Mouse (Mus musculus) CH12.LX (cell line): ENCODE measurements around the gene Shisa8. TPM values are rescaled to one million over a fixed set of nuclear protein-coding genes. Genes with fewer than 3 reads are reported as not detected.

Experiments
- DNase-seq: peaks from one replicate; pipeline ENCODE4 v3.0.0-alpha.2; 2013; ENCODE audit errors: extremely low read depth
- H3K27ac ChIP-seq: 2 replicates; pipeline ENCODE4 v1.5.1; 2012; ENCODE audit warnings: low read depth, mild to moderate bottlenecking, control low read depth, moderate library complexity; ENCODE audit not compliant: insufficient read depth
- H3K27me3 ChIP-seq: replicated peaks from 2 replicates; pipeline ENCODE3; 2012; ENCODE audit warnings: inconsistent platforms
- H3K36me3 ChIP-seq, 2 experiments: replicated peaks in 1 of 2; 2 replicates each; pipeline versions ENCODE3 to v1.6.1; 2012; ENCODE audit warnings: inconsistent platforms in 1 of 2, low read length in 1 of 2, mild to moderate bottlenecking in 1 of 2, mixed read lengths in 1 of 2, moderate library complexity in 1 of 2; ENCODE audit not compliant: control insufficient read depth in 1 of 2, insufficient read depth in 1 of 2
- H3K4me1 ChIP-seq, 2 experiments: 2 replicates each; pipeline ENCODE4 v1.6.1; 2012; ENCODE audit warnings: inconsistent platforms in 1 of 2, moderate library complexity in 1 of 2; ENCODE audit not compliant: insufficient read depth in 2 of 2, control insufficient read depth in 1 of 2
- H3K4me2 ChIP-seq: 2 replicates; pipeline ENCODE4 v1.6.1; 2012; ENCODE audit warnings: low read depth, mild to moderate bottlenecking, control low read depth; ENCODE audit not compliant: poor library complexity, insufficient read depth, severe bottlenecking
- H3K4me3 ChIP-seq, 3 experiments: fragments of 150-350 bp in 1 of 3; sonication (generic) in 1 of 3; replicated peaks in 1 of 3; 2 replicates each; pipeline versions ENCODE3 to v1.5.1; 2011 to 2012; ENCODE audit warnings: low read depth in 2 of 3, low read length in 2 of 3, mild to moderate bottlenecking in 2 of 3, moderate library complexity in 2 of 3, control low read depth in 1 of 3, improper control_type of control experiment in 1 of 3, inconsistent platforms in 1 of 3, mixed read lengths in 1 of 3; ENCODE audit not compliant: poor library complexity in 1 of 3
- H3K79me2 ChIP-seq: replicated peaks from 2 replicates; pipeline ENCODE4 v1.6.1; 2012; ENCODE audit warnings: mild to moderate bottlenecking, moderate library complexity; ENCODE audit not compliant: control insufficient read depth, poor library complexity, insufficient read depth, severe bottlenecking; ENCODE audit errors: extremely low read depth
- H3K9ac ChIP-seq: 2 replicates; pipeline ENCODE4 v1.6.1; 2012; ENCODE audit warnings: low read depth, mild to moderate bottlenecking, control low read depth, moderate library complexity; ENCODE audit not compliant: insufficient read depth
- H3K9me3 ChIP-seq: replicated peaks from 2 replicates; pipeline ENCODE3; 2012; ENCODE audit warnings: low read length, inconsistent platforms, mixed read lengths
- BHLHE40 ChIP-seq: IDR thresholded peaks from 2 replicates; pipeline ENCODE4 v1.6.1; 2011; ENCODE audit warnings: mild to moderate bottlenecking, low read depth, low read length, improper control_type of control experiment
- CHD1 ChIP-seq: IDR thresholded peaks from 2 replicates; pipeline ENCODE4 v1.6.1; 2012; ENCODE audit warnings: low read depth, low read length, improper control_type of control experiment, inconsistent platforms
- CHD2 ChIP-seq: IDR thresholded peaks from 2 replicates; pipeline ENCODE4 v1.6.1; 2011; ENCODE audit warnings: low read length, improper control_type of control experiment
- CTCF ChIP-seq, 2 experiments: IDR thresholded peaks in 1 of 2; conservative IDR thresholded peaks in 1 of 2; 2 replicates each; pipeline ENCODE4 v1.5.1; 2011 to 2012; ENCODE audit warnings: low read depth in 2 of 2, low read length in 2 of 2, improper control_type of control experiment in 1 of 2, inconsistent platforms in 1 of 2, mild to moderate bottlenecking in 1 of 2, moderate library complexity in 1 of 2
- E2F4 ChIP-seq: IDR thresholded peaks from 2 replicates; pipeline ENCODE4 v1.6.1; 2011; ENCODE audit warnings: low read depth, low read length, improper control_type of control experiment; ENCODE audit not compliant: insufficient replicate concordance
- ELF1 ChIP-seq: IDR thresholded peaks from 2 replicates; pipeline ENCODE4 v1.6.1; 2014; ENCODE audit warnings: low read depth, mild to moderate bottlenecking, inconsistent platforms, low read length, improper control_type of control experiment
- EP300 ChIP-seq: IDR thresholded peaks from 2 replicates; pipeline ENCODE4 v1.6.1; 2011; ENCODE audit warnings: low read length, improper control_type of control experiment
- ETS1 ChIP-seq: conservative IDR thresholded peaks from 2 replicates; pipeline ENCODE4 v1.6.1; 2012; ENCODE audit warnings: low read depth, mild to moderate bottlenecking, inconsistent platforms, low read length, improper control_type of control experiment, moderate library complexity
- GABPA ChIP-seq: IDR thresholded peaks from 2 replicates; pipeline ENCODE4 v1.6.1; 2012; ENCODE audit warnings: low read depth, low read length, improper control_type of control experiment, inconsistent platforms; ENCODE audit not compliant: insufficient replicate concordance
- HCFC1 ChIP-seq: IDR thresholded peaks from 2 replicates; pipeline ENCODE4 v1.6.1; 2012; ENCODE audit warnings: low read depth, mild to moderate bottlenecking, inconsistent platforms, low read length, improper control_type of control experiment
- IRF4 ChIP-seq: IDR thresholded peaks from 2 replicates; pipeline ENCODE4 v1.6.1; 2014; ENCODE audit warnings: low read depth, mild to moderate bottlenecking, inconsistent platforms, low read length, improper control_type of control experiment
- JUN ChIP-seq: IDR thresholded peaks from 2 replicates; pipeline ENCODE4 v1.6.1; 2011; ENCODE audit warnings: low read depth, mild to moderate bottlenecking, low read length, improper control_type of control experiment, moderate library complexity; ENCODE audit not compliant: insufficient read depth
- JUND ChIP-seq: conservative IDR thresholded peaks from 2 replicates; pipeline ENCODE4 v1.6.1; 2011; ENCODE audit warnings: low read depth, low read length, improper control_type of control experiment
- KAT2A ChIP-seq: IDR thresholded peaks from 2 replicates; pipeline ENCODE4 v1.6.1; 2012; ENCODE audit warnings: low read length, improper control_type of control experiment, inconsistent platforms; ENCODE audit not compliant: insufficient replicate concordance
- MAFK ChIP-seq: IDR thresholded peaks from 2 replicates; pipeline ENCODE4 v1.6.1; 2011; ENCODE audit warnings: low read length, improper control_type of control experiment; ENCODE audit not compliant: insufficient replicate concordance
- MAX ChIP-seq: IDR thresholded peaks from 2 replicates; pipeline ENCODE4 v1.6.1; 2011; ENCODE audit warnings: low read length, improper control_type of control experiment
- MAZ ChIP-seq: IDR thresholded peaks from 2 replicates; pipeline ENCODE4 v1.6.1; 2012; ENCODE audit warnings: low read depth, mild to moderate bottlenecking, inconsistent platforms, low read length, improper control_type of control experiment, moderate library complexity
- MEF2A ChIP-seq: IDR thresholded peaks from 2 replicates; pipeline ENCODE4 v1.6.1; 2014; ENCODE audit warnings: low read depth, mild to moderate bottlenecking, inconsistent platforms, low read length, improper control_type of control experiment, borderline replicate concordance
- MXI1 ChIP-seq: IDR thresholded peaks from 2 replicates; pipeline ENCODE4 v1.6.1; 2011; ENCODE audit warnings: mild to moderate bottlenecking, low read depth, low read length, improper control_type of control experiment
- MYC ChIP-seq: IDR thresholded peaks from 2 replicates; pipeline ENCODE4 v1.6.1; 2011; ENCODE audit warnings: low read depth, mild to moderate bottlenecking, improper control_type of control experiment, low read length
- NELFE ChIP-seq: IDR thresholded peaks from 2 replicates; pipeline ENCODE4 v1.6.1; 2011; ENCODE audit warnings: low read depth, low read length, improper control_type of control experiment
- PAX5 ChIP-seq: IDR thresholded peaks from 2 replicates; pipeline ENCODE4 v1.6.1; 2012; ENCODE audit warnings: low read length, inconsistent platforms, mixed read lengths
- POLR2A ChIP-seq: IDR thresholded peaks from 2 replicates; pipeline ENCODE4 v1.6.1; 2011; ENCODE audit warnings: low read depth, mild to moderate bottlenecking, improper control_type of control experiment, low read length
- POLR2AphosphoS2 ChIP-seq: IDR thresholded peaks from 2 replicates; pipeline ENCODE4 v1.6.1; 2011; ENCODE audit warnings: low read depth, low read length, improper control_type of control experiment
- RAD21 ChIP-seq: IDR thresholded peaks from 2 replicates; pipeline ENCODE4 v1.6.1; 2011; ENCODE audit warnings: low read depth, mild to moderate bottlenecking, low read length, improper control_type of control experiment, moderate library complexity
- RCOR1 ChIP-seq: conservative IDR thresholded peaks from 2 replicates; pipeline ENCODE4 v1.6.1; 2012; ENCODE audit warnings: low read depth, mild to moderate bottlenecking, inconsistent platforms, low read length, improper control_type of control experiment
- SIN3A ChIP-seq: IDR thresholded peaks from 2 replicates; pipeline ENCODE4 v1.6.1; 2012; ENCODE audit warnings: low read length, improper control_type of control experiment, inconsistent platforms
- SMC3 ChIP-seq: IDR thresholded peaks from 2 replicates; pipeline ENCODE4 v1.6.1; 2011; ENCODE audit warnings: low read depth, low read length, improper control_type of control experiment
- TBP ChIP-seq: conservative IDR thresholded peaks from 2 replicates; pipeline ENCODE4 v1.6.1; 2011; ENCODE audit warnings: low read depth, low read length, improper control_type of control experiment
- TCF12 ChIP-seq: IDR thresholded peaks from 2 replicates; pipeline ENCODE4 v1.6.1; 2014; ENCODE audit warnings: low read depth, mild to moderate bottlenecking, inconsistent platforms, low read length, improper control_type of control experiment
- UBTF ChIP-seq: IDR thresholded peaks from 2 replicates; pipeline ENCODE4 v1.6.1; 2012; ENCODE audit warnings: low read depth, mild to moderate bottlenecking, inconsistent platforms, low read length, improper control_type of control experiment, moderate library complexity
- USF1 ChIP-seq: IDR thresholded peaks from 2 replicates; pipeline ENCODE4 v1.6.1; 2014; ENCODE audit warnings: low read depth, mild to moderate bottlenecking, inconsistent platforms, low read length, improper control_type of control experiment
- USF2 ChIP-seq: conservative IDR thresholded peaks from 2 replicates; pipeline ENCODE4 v1.6.1; 2011; ENCODE audit warnings: low read depth, low read length, improper control_type of control experiment
- ZC3H11A ChIP-seq: IDR thresholded peaks from 2 replicates; pipeline ENCODE4 v1.6.1; 2012; ENCODE audit warnings: low read depth, mild to moderate bottlenecking, inconsistent platforms, low read length, improper control_type of control experiment
- ZKSCAN1 ChIP-seq: IDR thresholded peaks from 2 replicates; pipeline ENCODE4 v1.6.1; 2012; ENCODE audit warnings: low read depth, inconsistent platforms, low read length, improper control_type of control experiment, borderline replicate concordance
- ZMIZ1 ChIP-seq: IDR thresholded peaks from 2 replicates; pipeline ENCODE4 v1.6.1; 2012; ENCODE audit warnings: low read depth, mild to moderate bottlenecking, inconsistent platforms, low read length, improper control_type of control experiment
- ZNF384 ChIP-seq: IDR thresholded peaks from 2 replicates; pipeline ENCODE4 v1.6.1; 2012; ENCODE audit warnings: low read depth, low read length, improper control_type of control experiment, inconsistent platforms
- dilution Hi-C: fragments of 300-500 bp; cut with MboI; formaldehyde crosslinking; loops from 2 replicates; pipeline ENCODE4 v1.14.3; 2020; ENCODE audit warnings: low sequenced_read_pairs; ENCODE audit not compliant: extremely low pct_unique_long_range_greater_than_20kb, extremely low pct_ligation_motif_present
- in situ Hi-C: fragments of 300-500 bp; cut with MboI; formaldehyde crosslinking; loops from 3 replicates; pipeline ENCODE4 v1.14.3; 2019; ENCODE audit warnings: low sequenced_read_pairs, low pct_ligation_motif_present, low pct_unique_long_range_greater_than_20kb, mixed read lengths
- polyA plus RNA-seq: library from polyadenylated mRNA; unstranded; fragments of >175 nt; gene quantifications from 2 replicates; pipeline ENCODE4 v1.2.1, GENCODE M21; 2012; ENCODE audit warnings: low read depth; ENCODE audit not compliant: insufficient read length
- total RNA-seq, 2 experiments: library from RNA; depleted of rRNA; stranded (reverse); fragments of 300-350 nt in 1 of 2; fragments of >200 nt in 1 of 2; gene quantifications; 2 replicates each; pipeline ENCODE4 v1.2.3; 2012 to 2014

The Shisa8 gene
- total and polyA plus RNA-seq, 3 experiments, result 83.4 to 159 (median 103) TPM

- Histone ChIP-seq H3K4me2 (peak overlapping the region; percentile 97), H3K27me3 (no peaks in the 10 kb centered on the region), H3K9me3 (no peaks in the 10 kb centered on the region), H3K27ac (peak overlapping the region; percentile 94), H3K79me2 (peaks cover 79% of the 10 kb centered on the region), H3K9ac (peak overlapping the region; percentile 82; the same call in 1 of the 2 replicates), H3K36me3 (peaks cover 1 to 21% of the 10 kb centered on the region in 2 experiments), H3K4me1 (peaks cover 22 to 82% of the 10 kb centered on the region in 2 experiments), H3K4me3 (peak overlapping the region; percentile 16 to 58 (median 45))
- TF ChIP-seq MAZ (peak; percentile 81), ZMIZ1 (no peak), EP300 (peak; percentile 99), PAX5 (no peak), POLR2AphosphoS2 (peak; percentile 57; the same call in 1 of the 2 replicates), MYC (peak; percentile 62), BHLHE40 (peak; percentile 68; the same call in 1 of the 2 replicates), POLR2A (peak; percentile 42), SMC3 (no peak), USF2 (no peak), HCFC1 (no peak; the same call in 1 of the 2 replicates), CHD2 (peak; percentile 84; the same call in 1 of the 2 replicates), SIN3A (peak; percentile 72), USF1 (no peak), ZNF384 (no peak), ZKSCAN1 (no peak), NELFE (peak; percentile 20; the same call in 1 of the 2 replicates), MXI1 (peak; percentile 86), JUND (peak; percentile 95), RCOR1 (peak; percentile 86), TBP (no peak), ETS1 (peak; percentile 58), TCF12 (peak; percentile 94), CHD1 (peak; percentile 78), MEF2A (peak; percentile 92), IRF4 (peak; percentile 99), MAX (0 out of 2 replicates have a peak, but pooled peaks have one; percentile 17), JUN (peak; percentile 92), RAD21 (no peak), GABPA (no peak), CTCF (conservative IDR thresholded peaks at IDR 0.05 in 1 of 2, IDR thresholded peaks at IDR 0.05 in 1 of 2; ENCODE audit: low read depth in 2 of 2, low read length in 2 of 2) (no peak), ZC3H11A (no peak), ELF1 (peak; percentile 21; the same call in 1 of the 2 replicates), E2F4 (no peak), UBTF (peak; percentile 42; the same call in 1 of the 2 replicates), KAT2A (no peak), MAFK (no peak)
- peak; percentile 87 for DNase-seq
- in situ Hi-C loops, result no loop called here
- dilution Hi-C loops, result no loop called here
Measured at GRCm38 (mm10) chr15:82163356-82164060, 49.1 kb downstream of the Shisa8 start.
